Mouse (Mus musculus): ENCODE data around the gene Yrdc. TPM values are rescaled to one million over a fixed set of nuclear protein-coding genes. Genes with fewer than 3 reads are reported as not detected.

Yrdc gene
- 27.3 and 29.5 TPM in 2 replicates for polyA plus RNA-seq (2015; fragmentation: Nextera tagmentation; extraction: Ambion mirVana)

- H3K4me3 ChIP-seq (ENCODE audit: low read length), result peak within 1 kb of the TSS; percentile 90
- H3K9ac ChIP-seq (ENCODE audit: low read depth, low read length), result peak within 1 kb of the TSS; percentile 89
- H3K4me1 ChIP-seq (ENCODE audit: control insufficient read depth, insufficient read depth, low read length), result peaks cover 11% of the 10 kb centered on the region
- H3K36me3 ChIP-seq (ENCODE audit: control insufficient read depth, insufficient read depth, low read length), result peaks cover 3% of the 10 kb centered on the region; the same call in 1 of the 2 replicates
- no peaks in the 10 kb centered on the region for H3K27me3 ChIP-seq (replicated peaks; ENCODE audit: control insufficient read depth, insufficient read depth, low read length)
- peak within 1 kb of the TSS; percentile 86 for H3K4me2 ChIP-seq (ENCODE audit: low read depth, low read length)
- WGBS, result under 1% methylated on average over 80 of the region's 90 CpGs
- no peaks in the 10 kb centered on the region for H3K9me3 ChIP-seq (ENCODE audit: control insufficient read depth, low read length)
- peak within 1 kb of the TSS; percentile 89 for H3K27ac ChIP-seq (ENCODE audit: low read length)
- peak; percentile 96 for ATAC-seq
Observed at GRCm38 (mm10) chr4:124850261-124850913, at the start of gene Yrdc. Gene Yrdc (plus strand): TSS chr4:124850679.

DNA sequence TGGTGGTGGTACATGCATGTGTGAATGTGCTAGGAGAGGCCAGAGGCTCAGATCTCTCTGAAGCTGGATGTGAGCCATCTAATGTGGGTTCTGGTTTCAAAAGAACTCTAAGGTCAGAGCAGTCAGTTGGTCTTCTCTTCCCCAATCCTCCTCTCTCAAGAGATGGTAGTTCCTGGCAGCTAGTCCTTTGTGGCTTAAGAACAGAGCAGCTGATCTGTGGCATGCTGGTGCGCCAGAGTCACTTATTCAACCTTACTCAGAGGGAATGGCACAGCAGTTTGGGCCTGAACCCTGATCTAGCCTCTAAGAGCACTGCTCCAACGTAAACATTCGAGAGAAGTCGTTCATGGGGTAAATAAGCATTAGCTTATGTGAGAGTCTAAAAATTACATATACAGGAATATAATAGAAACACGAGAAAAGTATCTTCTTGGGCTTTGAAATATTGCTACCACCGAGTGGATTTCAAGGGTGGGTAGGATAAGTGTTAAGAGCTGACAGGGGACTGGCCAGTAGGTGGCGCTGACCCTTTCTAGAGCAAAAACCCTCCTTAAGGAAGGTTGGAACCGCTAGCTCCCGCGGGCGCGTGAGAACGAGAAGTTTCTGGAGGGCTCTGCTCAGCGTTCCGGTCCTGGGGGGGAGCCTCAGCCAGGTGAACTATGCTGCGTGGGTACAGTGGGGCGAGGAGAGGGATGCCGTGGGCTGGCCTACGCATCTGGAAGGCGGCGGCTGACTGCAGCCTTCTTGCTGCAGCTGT lies 48.7 kb upstream of the Yrdc start, which contains the start of gene Mtf1:
Gene Mtf1 (plus strand): TSS at position 553 of the 757 bp plus-strand sequence.
- peak; percentile 89 for ATAC-seq
- 3% methylated on average over 21 of the region's 21 CpGs for WGBS
- no peaks in the 10 kb centered on the region for H3K36me3 ChIP-seq (ENCODE audit: control insufficient read depth, insufficient read depth, low read length)

GRCm38 (mm10) chr4:124802309-124803260 lies 47.9 kb upstream of the Yrdc start:
- Histone ChIP-seq H3K4me1 (ENCODE audit: control insufficient read depth, insufficient read depth, low read length) (peaks cover 10% of the 10 kb centered on the region), H3K27ac (ENCODE audit: low read length) (peak overlapping the region; percentile 98), H3K27me3 (replicated peaks; ENCODE audit: control insufficient read depth, insufficient read depth, low read length) (no peaks in the 10 kb centered on the region), H3K4me3 (ENCODE audit: low read length) (peak overlapping the region; percentile 83), H3K9ac (ENCODE audit: low read depth, low read length) (peak overlapping the region; percentile 91), H3K4me2 (ENCODE audit: low read depth, low read length) (peak overlapping the region; percentile 84), H3K36me3 (ENCODE audit: control insufficient read depth, insufficient read depth, low read length) (no peaks in the 10 kb centered on the region), H3K9me3 (ENCODE audit: control insufficient read depth, low read length) (no peaks in the 10 kb centered on the region)
- ATAC-seq, result peak; percentile 100
- WGBS, result under 1% methylated on average over 53 of the region's 53 CpGs

More for the DNA sequence above, 48.7 kb upstream of the Yrdc start, which contains the start of gene Mtf1:
- H3K9ac ChIP-seq (ENCODE audit: low read depth, low read length), result peak within 1 kb of the TSS; percentile 91
- peak within 1 kb of the TSS; percentile 98 for H3K27ac ChIP-seq (ENCODE audit: low read length)
- no peaks in the 10 kb centered on the region for H3K27me3 ChIP-seq (replicated peaks; ENCODE audit: control insufficient read depth, insufficient read depth, low read length)
- H3K4me2 ChIP-seq (ENCODE audit: low read depth, low read length), result peak within 1 kb of the TSS; percentile 84
- peaks cover 10% of the 10 kb centered on the region for H3K4me1 ChIP-seq (ENCODE audit: control insufficient read depth, insufficient read depth, low read length)
- peak within 1 kb of the TSS; percentile 83 for H3K4me3 ChIP-seq (ENCODE audit: low read length)
- H3K9me3 ChIP-seq (ENCODE audit: control insufficient read depth, low read length), result no peaks in the 10 kb centered on the region

GRCm38 (mm10) chr4:124803406-124803805 lies 47.1 kb upstream of the Yrdc start:
- H3K4me3 ChIP-seq (ENCODE audit: low read length), result peak overlapping the region; percentile 83
- H3K4me1 ChIP-seq (ENCODE audit: control insufficient read depth, insufficient read depth, low read length), result peaks cover 10% of the 10 kb centered on the region
- ATAC-seq, result no peak
- peak overlapping the region; percentile 84 for H3K4me2 ChIP-seq (ENCODE audit: low read depth, low read length)
- peak overlapping the region; percentile 91; the same call in 1 of the 2 replicates for H3K9ac ChIP-seq (ENCODE audit: low read depth, low read length)
- H3K36me3 ChIP-seq (ENCODE audit: control insufficient read depth, insufficient read depth, low read length), result no peaks in the 10 kb centered on the region
- WGBS, result 74% methylated on average over 6 of the region's 6 CpGs
- no peaks in the 10 kb centered on the region for H3K9me3 ChIP-seq (ENCODE audit: control insufficient read depth, low read length)
- no peaks in the 10 kb centered on the region for H3K27me3 ChIP-seq (replicated peaks; ENCODE audit: control insufficient read depth, insufficient read depth, low read length)
- no peak overlapping the region for H3K27ac ChIP-seq (ENCODE audit: low read length)

GRCm38 (mm10) chr4:124808511-124808910 lies 42.0 kb upstream of the Yrdc start:
- no peaks in the 10 kb centered on the region for H3K27me3 ChIP-seq (replicated peaks; ENCODE audit: control insufficient read depth, insufficient read depth, low read length)
- H3K4me1 ChIP-seq (ENCODE audit: control insufficient read depth, insufficient read depth, low read length), result peaks cover 1% of the 10 kb centered on the region
- H3K9ac ChIP-seq (ENCODE audit: low read depth, low read length), result no peak overlapping the region
- H3K4me3 ChIP-seq (ENCODE audit: low read length), result no peak overlapping the region
- no peak for ATAC-seq
- H3K4me2 ChIP-seq (ENCODE audit: low read depth, low read length), result no peak overlapping the region
- no peak overlapping the region for H3K27ac ChIP-seq (ENCODE audit: low read length)
- WGBS, result 80% methylated on average over 5 of the region's 5 CpGs
- no peaks in the 10 kb centered on the region for H3K36me3 ChIP-seq (ENCODE audit: control insufficient read depth, insufficient read depth, low read length)
- no peaks in the 10 kb centered on the region for H3K9me3 ChIP-seq (ENCODE audit: control insufficient read depth, low read length)

DNA sequence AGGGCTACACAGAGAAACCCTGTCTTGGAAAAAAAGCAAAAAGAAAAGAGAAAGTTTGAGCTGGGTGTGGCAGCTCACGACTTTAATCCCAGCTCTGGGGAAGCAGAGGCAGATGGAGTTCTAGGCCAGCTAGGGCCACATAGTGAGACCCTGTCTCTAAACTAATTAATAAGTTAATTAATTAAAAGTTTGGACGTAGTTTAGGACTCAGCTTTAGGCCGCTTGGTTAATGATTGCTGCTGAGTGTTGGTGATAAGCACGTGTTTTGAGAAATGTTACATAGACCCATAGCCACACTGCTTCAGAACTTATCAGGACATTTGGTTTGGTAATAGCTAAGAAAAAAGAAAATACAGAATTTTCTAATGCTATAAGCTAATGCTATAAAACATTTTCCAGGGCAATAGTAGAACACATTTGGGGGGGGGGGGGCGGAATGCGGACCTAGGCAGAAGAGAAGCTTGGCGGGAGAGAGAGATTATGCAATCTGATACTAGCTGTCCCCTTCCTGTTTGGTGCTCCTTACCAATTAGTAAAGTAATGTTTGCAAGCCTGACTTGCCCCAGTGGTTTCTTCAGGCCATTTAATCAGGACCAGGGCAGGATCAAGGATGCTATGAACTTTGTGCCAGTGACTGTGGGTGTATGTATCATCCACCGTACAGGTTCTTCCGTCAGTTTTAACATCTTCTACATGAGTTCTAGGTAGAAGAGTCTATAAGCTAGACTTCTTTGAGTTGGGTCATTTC lies 41.2 kb upstream of the Yrdc start:
- H3K9ac ChIP-seq (ENCODE audit: low read depth, low read length), result no peak overlapping the region
- no peaks in the 10 kb centered on the region for H3K4me1 ChIP-seq (ENCODE audit: control insufficient read depth, insufficient read depth, low read length)
- H3K27ac ChIP-seq (ENCODE audit: low read length), result no peak overlapping the region
- H3K4me2 ChIP-seq (ENCODE audit: low read depth, low read length), result no peak overlapping the region
- H3K9me3 ChIP-seq (ENCODE audit: control insufficient read depth, low read length), result no peaks in the 10 kb centered on the region
- H3K27me3 ChIP-seq (replicated peaks; ENCODE audit: control insufficient read depth, insufficient read depth, low read length), result no peaks in the 10 kb centered on the region
- ATAC-seq, result no peak
- no peaks in the 10 kb centered on the region for H3K36me3 ChIP-seq (ENCODE audit: control insufficient read depth, insufficient read depth, low read length)
- WGBS, result 74% methylated on average over 9 of the region's 9 CpGs
- no peak overlapping the region for H3K4me3 ChIP-seq (ENCODE audit: low read length)

GRCm38 (mm10) chr4:124810056-124810455 lies 40.4 kb upstream of the Yrdc start:
- 75% methylated on average over 7 of the region's 7 CpGs for WGBS

DNA sequence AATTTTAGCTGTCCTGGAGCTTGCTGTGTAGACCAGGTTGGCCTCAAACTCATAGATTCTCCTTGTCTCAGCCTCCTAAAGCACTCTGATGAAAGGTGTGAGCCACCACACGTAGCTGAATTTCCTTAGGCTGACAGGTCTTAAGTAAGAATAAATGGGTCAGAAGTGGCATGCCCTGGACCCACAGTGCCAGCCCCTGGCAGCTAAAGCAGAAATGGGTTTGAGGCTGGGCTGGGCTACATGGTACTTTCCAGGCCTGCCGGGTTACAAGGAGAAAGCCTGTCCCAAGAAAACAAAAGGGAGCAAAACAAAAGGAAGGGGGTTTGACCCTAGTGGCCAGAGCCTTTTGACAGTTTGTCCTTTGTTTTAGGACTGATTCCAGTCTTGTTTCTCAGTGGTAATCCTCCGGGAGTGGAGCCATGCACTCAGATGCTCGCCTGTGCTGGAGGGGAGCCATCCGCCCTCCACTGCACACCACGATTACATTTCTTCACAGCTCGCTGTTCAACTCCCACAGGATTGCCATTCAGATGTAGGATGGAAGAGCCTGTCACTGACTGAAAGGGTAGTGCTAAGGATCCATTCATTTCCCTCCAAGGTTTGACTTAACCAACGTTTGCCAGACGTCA lies 39.0 kb upstream of the Yrdc start:
- H3K4me1 ChIP-seq (ENCODE audit: control insufficient read depth, insufficient read depth, low read length), result no peaks in the 10 kb centered on the region
- no peak overlapping the region for H3K9ac ChIP-seq (ENCODE audit: low read depth, low read length)
- no peak overlapping the region for H3K27ac ChIP-seq (ENCODE audit: low read length)
- no peaks in the 10 kb centered on the region for H3K9me3 ChIP-seq (ENCODE audit: control insufficient read depth, low read length)
- no peaks in the 10 kb centered on the region for H3K36me3 ChIP-seq (ENCODE audit: control insufficient read depth, insufficient read depth, low read length)
- H3K27me3 ChIP-seq (replicated peaks; ENCODE audit: control insufficient read depth, insufficient read depth, low read length), result no peaks in the 10 kb centered on the region
- ATAC-seq, result no peak
- no peak overlapping the region for H3K4me3 ChIP-seq (ENCODE audit: low read length)
- H3K4me2 ChIP-seq (ENCODE audit: low read depth, low read length), result no peak overlapping the region
- 66% methylated on average over 9 of the region's 9 CpGs for WGBS

More at GRCm38 (mm10) chr4:124810056-124810455, 40.4 kb upstream of the Yrdc start:
- H3K4me1 ChIP-seq (ENCODE audit: control insufficient read depth, insufficient read depth, low read length), result no peaks in the 10 kb centered on the region
- no peak overlapping the region for H3K27ac ChIP-seq (ENCODE audit: low read length)
- H3K4me3 ChIP-seq (ENCODE audit: low read length), result no peak overlapping the region
- H3K4me2 ChIP-seq (ENCODE audit: low read depth, low read length), result no peak overlapping the region
- ATAC-seq, result no peak
- no peak overlapping the region for H3K9ac ChIP-seq (ENCODE audit: low read depth, low read length)
- H3K9me3 ChIP-seq (ENCODE audit: control insufficient read depth, low read length), result no peaks in the 10 kb centered on the region
- no peaks in the 10 kb centered on the region for H3K27me3 ChIP-seq (replicated peaks; ENCODE audit: control insufficient read depth, insufficient read depth, low read length)
- no peaks in the 10 kb centered on the region for H3K36me3 ChIP-seq (ENCODE audit: control insufficient read depth, insufficient read depth, low read length)
